Mouse (Mus musculus): ENCODE results near the gene Ntn3. TPM values are rescaled to one million over a fixed set of nuclear protein-coding genes. Genes with fewer than 3 reads are reported as not detected.

The Ntn3 gene
- polyA plus RNA-seq, 1 experiment from 2014 or later, result 4.9 TPM

DNA sequence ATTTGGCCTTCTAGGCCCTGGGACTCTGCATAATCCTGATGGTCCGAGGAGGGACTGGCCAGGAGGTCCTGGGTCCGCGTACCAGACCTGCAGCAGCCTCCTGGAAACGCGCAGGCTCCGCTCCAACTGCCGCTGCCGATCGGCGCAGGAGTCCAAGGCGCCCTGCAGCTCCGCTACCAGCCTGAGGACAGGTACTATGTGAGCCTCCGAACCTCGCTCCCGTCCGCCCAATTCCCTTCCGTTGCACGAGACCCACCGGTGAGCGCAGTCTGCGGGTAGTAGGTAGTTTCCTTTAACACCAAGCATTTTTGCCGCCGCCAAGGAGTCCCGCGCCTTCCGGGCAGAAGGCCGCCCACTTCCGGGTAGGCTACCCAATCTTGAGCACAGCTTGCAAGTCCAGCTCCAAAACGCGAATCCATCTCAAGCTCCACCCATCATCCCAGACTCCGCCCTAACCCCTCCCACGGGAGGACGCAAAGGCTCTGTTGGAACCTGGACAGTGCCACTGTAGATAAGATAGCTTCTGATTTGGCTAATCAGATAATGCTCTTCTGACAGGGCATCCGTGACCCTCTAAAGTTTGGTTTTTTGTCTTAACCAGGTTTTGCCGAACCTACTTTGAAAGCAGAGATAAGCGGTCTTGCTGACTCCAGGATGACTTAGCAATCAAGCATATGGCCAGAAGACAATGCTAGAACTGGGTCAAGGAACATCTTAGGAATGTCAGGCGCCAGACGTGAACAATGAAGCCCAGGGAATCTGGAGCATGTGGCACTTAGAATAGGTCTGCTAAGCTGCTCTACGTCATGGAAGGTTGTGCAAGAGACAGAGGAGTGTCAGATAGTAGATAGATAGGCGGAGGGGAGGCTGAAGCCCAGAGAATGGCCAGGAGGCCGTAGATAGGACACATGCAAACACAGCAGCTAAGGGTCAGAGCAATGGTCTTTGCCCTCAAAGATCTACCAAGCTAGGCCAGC lies 11.4 kb upstream of the Ntn3 start, which contains the start of gene Tedc2:
Gene Tedc2 (minus strand): TSS at position 417 of the 977 bp plus-strand sequence.
- Histone ChIP-seq H3K27ac (ENCODE audit: low read depth, low read length) (peak within 1 kb of the TSS; percentile 14; the same call in 1 of the 2 replicates), H3K27me3 (ENCODE audit: control insufficient read depth, insufficient read depth, low read length) (no peaks in the 10 kb centered on the region), H3K9me3 (ENCODE audit: control insufficient read depth, low read length) (no peaks in the 10 kb centered on the region), H3K4me2 (ENCODE audit: low read depth, low read length, severe bottlenecking) (peak within 1 kb of the TSS; percentile 97), H3K4me1 (replicated peaks; ENCODE audit: control insufficient read depth, insufficient read depth, low read length) (peaks cover 8% of the 10 kb centered on the region), H3K9ac (ENCODE audit: low read length) (peak within 1 kb of the TSS; percentile 80), H3K36me3 (ENCODE audit: control insufficient read depth, insufficient read depth, low read length) (peaks cover 17% of the 10 kb centered on the region), H3K4me3 (ENCODE audit: low read depth, low read length) (peak within 1 kb of the TSS; percentile 77)
- WGBS, result 5% methylated on average over 41 of the region's 41 CpGs
- ATAC-seq (replicated peaks; ENCODE audit: low FRiP score), result peak; percentile 93
- DNase-seq (ENCODE audit: low spot score), result peak; percentile 94

DNA sequence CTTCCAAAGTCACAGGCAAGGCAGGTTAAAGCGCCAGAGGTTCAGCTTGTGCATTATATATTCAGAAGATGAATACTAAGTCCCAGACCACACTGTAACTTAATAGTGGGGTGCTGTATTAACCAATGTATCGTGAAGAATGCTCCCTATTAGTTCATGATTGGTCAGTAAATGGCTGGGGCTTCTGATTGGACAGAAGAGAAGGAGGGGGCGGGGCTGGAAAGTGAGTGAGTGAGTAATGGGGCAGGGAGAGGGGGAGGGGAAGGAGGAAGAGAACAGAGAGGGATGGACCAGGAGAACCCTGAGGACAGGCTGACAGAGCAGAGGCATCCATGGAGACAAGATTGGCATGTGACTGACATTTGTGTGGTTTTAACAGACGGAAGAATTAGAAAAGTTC lies 7.5 kb upstream of the Ntn3 start:
- H3K27ac ChIP-seq (ENCODE audit: low read depth, low read length), result no peak overlapping the region
- no peak overlapping the region for H3K4me2 ChIP-seq (ENCODE audit: low read depth, low read length, severe bottlenecking)
- H3K4me1 ChIP-seq (replicated peaks; ENCODE audit: control insufficient read depth, insufficient read depth, low read length), result peaks cover 11% of the 10 kb centered on the region
- ATAC-seq (replicated peaks; ENCODE audit: low FRiP score), result no peak
- no peak for DNase-seq (ENCODE audit: low spot score)
- no peaks in the 10 kb centered on the region for H3K9me3 ChIP-seq (ENCODE audit: control insufficient read depth, low read length)
- 69% methylated on average over 4 of the region's 4 CpGs for WGBS
- no peak overlapping the region for H3K4me3 ChIP-seq (ENCODE audit: low read depth, low read length)
- no peaks in the 10 kb centered on the region for H3K27me3 ChIP-seq (ENCODE audit: control insufficient read depth, insufficient read depth, low read length)
- H3K9ac ChIP-seq (ENCODE audit: low read length), result no peak overlapping the region
- peaks cover 10% of the 10 kb centered on the region for H3K36me3 ChIP-seq (ENCODE audit: control insufficient read depth, insufficient read depth, low read length)

DNA sequence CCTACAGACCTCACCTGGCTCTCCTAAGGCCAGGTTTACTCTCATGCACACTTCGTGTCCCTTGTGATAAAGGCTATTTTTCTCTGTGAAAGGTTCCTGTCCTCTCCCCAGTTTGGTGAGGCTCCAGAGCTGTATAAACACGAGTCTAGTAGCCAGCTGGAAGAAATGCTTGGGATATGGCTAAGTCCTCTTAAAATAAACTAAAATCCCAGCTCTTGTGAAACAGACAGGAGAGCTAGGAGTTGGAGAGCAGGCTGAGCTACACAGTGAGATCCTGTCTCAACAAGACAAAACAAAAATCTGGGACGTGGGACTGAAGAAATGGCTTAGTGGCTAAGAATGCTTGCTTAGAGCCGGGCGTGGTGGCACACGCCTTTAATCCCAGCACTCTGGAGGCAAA lies 3.9 kb upstream of the Ntn3 start:
- Histone ChIP-seq H3K27ac (ENCODE audit: low read depth, low read length) (no peak overlapping the region), H3K9ac (ENCODE audit: low read length) (no peak overlapping the region), H3K36me3 (ENCODE audit: control insufficient read depth, insufficient read depth, low read length) (peaks cover 10% of the 10 kb centered on the region), H3K4me3 (ENCODE audit: low read depth, low read length) (no peak overlapping the region), H3K9me3 (ENCODE audit: control insufficient read depth, low read length) (no peaks in the 10 kb centered on the region), H3K4me1 (replicated peaks; ENCODE audit: control insufficient read depth, insufficient read depth, low read length) (peaks cover 23% of the 10 kb centered on the region), H3K27me3 (ENCODE audit: control insufficient read depth, insufficient read depth, low read length) (peaks cover 5% of the 10 kb centered on the region), H3K4me2 (ENCODE audit: low read depth, low read length, severe bottlenecking) (no peak overlapping the region)
- ATAC-seq (replicated peaks; ENCODE audit: low FRiP score), result no peak
- WGBS, result 74% methylated on average over 6 of the region's 6 CpGs
- no peak for DNase-seq (ENCODE audit: low spot score)

DNA sequence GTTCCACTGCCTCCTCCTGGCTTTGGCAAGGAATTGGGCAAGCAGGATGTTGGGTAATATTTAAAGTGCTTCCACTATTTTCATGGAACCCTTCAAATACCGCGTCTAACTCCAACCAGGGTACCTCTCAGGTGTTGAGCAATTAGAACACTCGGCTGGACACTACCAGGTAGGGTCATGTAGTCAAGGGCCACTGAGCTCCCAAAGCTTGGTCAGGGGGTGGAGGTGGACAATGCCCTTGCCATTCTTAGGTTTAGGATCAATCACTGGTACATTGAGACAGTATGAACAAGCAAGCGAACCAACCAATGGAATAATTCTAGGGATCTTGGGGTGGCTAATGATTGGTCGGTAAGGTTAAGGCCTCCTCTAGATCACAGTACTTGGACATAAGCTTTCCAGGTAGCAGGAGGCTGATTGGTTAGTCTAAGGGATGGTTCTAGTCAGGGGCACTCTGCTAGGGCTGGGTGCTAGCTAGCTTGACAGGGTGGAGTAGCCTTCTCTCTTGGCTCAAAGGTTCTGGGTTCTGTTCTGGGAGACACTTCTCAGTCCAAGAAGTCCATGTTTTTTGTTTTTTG lies 3.2 kb upstream of the Ntn3 start:
- Histone ChIP-seq H3K36me3 (ENCODE audit: control insufficient read depth, insufficient read depth, low read length) (peaks cover 10% of the 10 kb centered on the region), H3K4me2 (ENCODE audit: low read depth, low read length, severe bottlenecking) (peak overlapping the region; percentile 90), H3K27ac (ENCODE audit: low read depth, low read length) (no peak overlapping the region), H3K4me1 (replicated peaks; ENCODE audit: control insufficient read depth, insufficient read depth, low read length) (peaks cover 23% of the 10 kb centered on the region), H3K27me3 (ENCODE audit: control insufficient read depth, insufficient read depth, low read length) (peaks cover 12% of the 10 kb centered on the region), H3K4me3 (ENCODE audit: low read depth, low read length) (peak overlapping the region; percentile 46), H3K9me3 (ENCODE audit: control insufficient read depth, low read length) (no peaks in the 10 kb centered on the region), H3K9ac (ENCODE audit: low read length) (peak overlapping the region; percentile 74)
- DNase-seq (ENCODE audit: low spot score) (no peak), ATAC-seq (replicated peaks; ENCODE audit: low FRiP score) (peak; percentile 8; the same call in 1 of the 2 replicates)
- 26% methylated on average over 5 of the region's 5 CpGs for WGBS

- Histone ChIP-seq H3K9ac (ENCODE audit: low read length) (peak overlapping the region; percentile 74), H3K4me1 (replicated peaks; ENCODE audit: control insufficient read depth, insufficient read depth, low read length) (peaks cover 27% of the 10 kb centered on the region), H3K27ac (ENCODE audit: low read depth, low read length) (0 out of 2 replicates have a peak overlapping the region, but pooled peaks have one; percentile 14), H3K27me3 (ENCODE audit: control insufficient read depth, insufficient read depth, low read length) (peaks cover 18% of the 10 kb centered on the region), H3K9me3 (ENCODE audit: control insufficient read depth, low read length) (no peaks in the 10 kb centered on the region), H3K4me3 (ENCODE audit: low read depth, low read length) (peak overlapping the region; percentile 46), H3K4me2 (ENCODE audit: low read depth, low read length, severe bottlenecking) (peak overlapping the region; percentile 90), H3K36me3 (ENCODE audit: control insufficient read depth, insufficient read depth, low read length) (peaks cover 10% of the 10 kb centered on the region)
- 2% methylated on average over 37 of the region's 37 CpGs for WGBS
- DNase-seq (ENCODE audit: low spot score), result peak; percentile 85
- ATAC-seq (replicated peaks; ENCODE audit: low FRiP score), result peak; percentile 59
These were observed 2.5 kb upstream of the Ntn3 start for GRCm38 (mm10) chr17:24211631-24212440.

GRCm38 (mm10) chr17:24210591-24210990 lies 1.3 kb upstream of the Ntn3 start:
- DNase-seq (ENCODE audit: low spot score) (no peak), ATAC-seq (replicated peaks; ENCODE audit: low FRiP score) (no peak)
- Histone ChIP-seq H3K27ac (ENCODE audit: low read depth, low read length) (no peak overlapping the region), H3K9me3 (ENCODE audit: control insufficient read depth, low read length) (no peaks in the 10 kb centered on the region), H3K4me1 (replicated peaks; ENCODE audit: control insufficient read depth, insufficient read depth, low read length) (peaks cover 38% of the 10 kb centered on the region), H3K4me3 (ENCODE audit: low read depth, low read length) (no peak overlapping the region), H3K4me2 (ENCODE audit: low read depth, low read length, severe bottlenecking) (no peak overlapping the region), H3K27me3 (ENCODE audit: control insufficient read depth, insufficient read depth, low read length) (peaks cover 23% of the 10 kb centered on the region), H3K36me3 (ENCODE audit: control insufficient read depth, insufficient read depth, low read length) (peaks cover 5% of the 10 kb centered on the region; the same call in 1 of the 2 replicates), H3K9ac (ENCODE audit: low read length) (no peak overlapping the region)
- WGBS, result 85% methylated on average over 3 of the region's 3 CpGs

DNA sequence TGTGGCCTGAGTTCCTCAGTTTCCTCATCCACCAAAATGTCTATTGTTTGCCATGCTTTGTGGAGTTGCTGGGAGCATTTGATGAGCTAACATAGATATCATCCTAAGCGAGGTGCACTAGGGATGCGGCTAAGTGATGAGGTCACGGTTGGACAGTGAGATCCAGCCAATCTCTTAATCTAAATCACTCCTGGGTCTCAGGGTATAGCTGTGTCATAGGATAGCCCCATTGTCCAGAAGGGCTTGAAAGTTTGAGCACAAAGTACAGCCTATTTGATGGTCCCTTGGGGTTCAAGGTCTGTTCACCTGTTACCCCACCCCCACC lies 547 bp upstream of the Ntn3 start:
- Histone ChIP-seq H3K4me2 (ENCODE audit: low read depth, low read length, severe bottlenecking) (peak overlapping the region; percentile 90; the same call in 1 of the 2 replicates), H3K36me3 (ENCODE audit: control insufficient read depth, insufficient read depth, low read length) (no peaks in the 10 kb centered on the region), H3K27ac (ENCODE audit: low read depth, low read length) (0 out of 2 replicates have a peak overlapping the region, but pooled peaks have one; percentile 52), H3K9ac (ENCODE audit: low read length) (no peak overlapping the region; the same call in 1 of the 2 replicates), H3K27me3 (ENCODE audit: control insufficient read depth, insufficient read depth, low read length) (peaks cover 23% of the 10 kb centered on the region), H3K4me1 (replicated peaks; ENCODE audit: control insufficient read depth, insufficient read depth, low read length) (peaks cover 39% of the 10 kb centered on the region), H3K4me3 (ENCODE audit: low read depth, low read length) (no peak overlapping the region), H3K9me3 (ENCODE audit: control insufficient read depth, low read length) (no peaks in the 10 kb centered on the region)
- no peak for DNase-seq (ENCODE audit: low spot score)
- 68% methylated on average over 3 of the region's 3 CpGs for whole genome bisulfite sequencing
- no peak for ATAC-seq (replicated peaks; ENCODE audit: low FRiP score)

- H3K36me3 ChIP-seq (ENCODE audit: control insufficient read depth, insufficient read depth, low read length), result no peaks in the 10 kb centered on the region
- no peaks in the 10 kb centered on the region for H3K9me3 ChIP-seq (ENCODE audit: control insufficient read depth, low read length)
- H3K4me1 ChIP-seq (replicated peaks; ENCODE audit: control insufficient read depth, insufficient read depth, low read length), result peaks cover 42% of the 10 kb centered on the region
- 1% methylated on average over 29 of the region's 29 CpGs for WGBS
- peak overlapping the region; percentile 52; the same call in 1 of the 2 replicates for H3K27ac ChIP-seq (ENCODE audit: low read depth, low read length)
- ATAC-seq (replicated peaks; ENCODE audit: low FRiP score), result no peak
- peaks cover 23% of the 10 kb centered on the region for H3K27me3 ChIP-seq (ENCODE audit: control insufficient read depth, insufficient read depth, low read length)
- no peak for DNase-seq (ENCODE audit: low spot score)
- H3K4me3 ChIP-seq (ENCODE audit: low read depth, low read length), result peak overlapping the region; percentile 43
- peak overlapping the region; percentile 80 for H3K9ac ChIP-seq (ENCODE audit: low read length)
- H3K4me2 ChIP-seq (ENCODE audit: low read depth, low read length, severe bottlenecking), result peak overlapping the region; percentile 90
These were observed 689 bp downstream of the Ntn3 start for GRCm38 (mm10) chr17:24208641-24209042.

Measured in forebrain, embryonic 11.5 days (tissue).